Mouse (Mus musculus) erythroblast, embryonic 14.5 days (primary cell): Measurements from ENCODE around the gene Washc1.

Experiments
- GATA1 ChIP-seq: IDR thresholded peaks from 2 replicates; pipeline ENCODE4 v1.6.1; 2012; ENCODE audit warnings: low read length, inconsistent platforms, mixed read lengths
- TAL1 ChIP-seq: IDR thresholded peaks from 3 replicates; pipeline ENCODE4 v1.6.1; 2012; ENCODE audit warnings: low read length, inconsistent platforms, mixed read lengths

DNA sequence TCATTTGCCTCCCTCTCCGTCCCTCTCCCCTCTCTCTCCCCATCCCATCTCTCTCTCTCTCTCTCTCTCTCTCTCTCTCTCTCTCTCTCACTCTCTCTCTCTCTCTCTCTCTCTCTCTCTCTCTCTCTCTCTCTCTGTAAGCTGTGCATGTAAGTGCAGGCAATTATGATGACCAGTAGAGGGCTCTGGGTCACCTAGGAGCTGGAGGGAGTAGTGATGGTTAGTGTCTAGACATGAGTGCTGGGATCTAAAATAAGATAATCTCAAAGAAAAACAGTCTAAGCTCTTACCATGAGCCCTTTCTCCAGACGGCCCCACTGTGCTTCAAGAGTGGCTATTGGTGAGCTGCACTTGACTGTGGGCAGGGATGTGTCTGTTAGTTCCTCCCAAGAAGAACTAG, 43.5 kb downstream of the Washc1 start:
- TF ChIP-seq GATA1 (no peak), TAL1 (no peak)
